Mouse (Mus musculus) heart, adult 18-20 months (tissue): ENCODE data around the gene Hacd1. TPM values are rescaled to one million over a fixed set of nuclear protein-coding genes. Genes with fewer than 3 reads are reported as not detected.
"Not testable (repeated sequence)": the region's sequence is repeated elsewhere in the genome, so short reads cannot be mapped to it uniquely, and the experiment has no call there.

Experiments
- DNase-seq, 2 experiments: peaks; one replicate each; pipeline ENCODE4 v3.0.0; 2021 to 2022; ENCODE audit warnings: mixed read lengths in 1 of 2
- long read RNA-seq, 2 experiments: library from polyadenylated mRNA; stranded (forward); transcript quantifications; one replicate each; pipeline ENCODE4 v2.0.0; 2021
- total RNA-seq, 2 experiments: library from RNA; stranded (reverse); gene quantifications; 2 replicates each; pipeline ENCODE4 v1.2.3; 2021

Gene Hacd1
- 10 to 100 TPM; 56.6 to 62.7 TPM for total RNA-seq
- long read RNA-seq, experiment 1, partial matches to known transcripts, result 1 of 59 reads
- long read RNA-seq, experiment 1, other reads (novel, unspliced or antisense), result 58 of 59 reads
- long read RNA-seq, experiment 2, partial matches to known transcripts, result 1 of 42 reads
- long read RNA-seq, experiment 2, other reads (novel, unspliced or antisense), result 41 of 42 reads

DNA sequence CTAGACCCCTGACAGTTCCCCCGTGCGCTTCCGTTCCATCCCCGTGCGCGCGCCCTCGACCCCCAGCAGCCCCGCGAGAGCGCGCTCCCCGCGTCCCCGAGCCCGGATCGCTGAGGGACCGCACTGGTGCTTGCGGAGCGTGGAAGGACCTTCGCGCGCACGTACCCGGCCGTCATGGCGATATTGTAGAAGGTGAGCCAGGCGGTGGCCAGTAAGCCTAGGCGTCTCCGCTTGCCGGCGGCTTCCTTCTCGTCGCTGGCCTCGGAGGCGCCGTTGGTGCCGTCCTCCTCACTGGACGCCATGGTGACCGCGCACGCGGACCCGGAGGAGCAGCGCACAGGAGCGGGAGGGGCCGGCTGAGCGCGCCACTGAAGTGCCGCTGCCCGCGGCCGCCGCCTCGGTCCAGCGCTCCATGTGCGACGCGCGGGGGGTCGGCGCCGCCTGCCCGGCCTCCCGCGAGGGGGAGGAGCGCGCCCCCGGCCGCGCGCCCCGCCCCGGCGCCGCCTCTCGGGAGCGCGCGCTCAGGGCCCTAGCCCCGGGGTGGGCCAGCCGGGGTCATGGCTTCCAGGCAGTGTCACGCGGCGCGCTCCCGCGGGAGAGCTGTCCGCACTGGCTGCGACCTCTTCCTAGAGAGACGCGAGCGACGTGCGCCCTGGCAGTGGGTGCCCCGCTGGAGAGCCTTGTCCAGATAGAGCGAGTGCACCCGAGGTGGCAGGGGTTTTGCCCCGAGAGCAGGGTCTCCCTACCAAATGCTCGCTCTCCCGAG, at the start of gene Hacd1:
Gene Hacd1 (minus strand): TSS at position 570 of the 766 bp plus-strand sequence.
- peak; percentile 81 to 85 for DNase-seq

GRCm38 (mm10) chr2:14103924-14104323, 48.0 kb upstream of the Hacd1 start:
- no peak for DNase-seq

DNA sequence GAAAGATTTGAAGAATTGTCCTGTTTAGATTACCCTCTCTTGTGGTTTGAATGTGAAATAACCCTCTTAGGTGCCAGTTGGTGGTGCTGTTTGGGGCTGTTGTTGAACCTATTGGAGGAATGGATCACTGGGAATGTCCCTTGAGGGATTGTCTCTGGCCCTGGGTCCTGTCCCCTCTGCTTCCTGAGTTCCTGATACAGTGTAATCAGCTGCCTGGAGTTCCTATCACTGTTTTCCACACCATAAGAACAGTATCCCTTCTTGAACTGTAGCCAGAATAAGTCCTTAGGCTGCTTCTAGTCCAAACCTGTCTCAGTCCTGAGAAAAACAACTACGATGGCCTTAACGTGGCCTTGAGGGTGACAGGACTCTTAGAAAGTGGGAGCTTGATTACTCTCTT, 46.7 kb upstream of the Hacd1 start:
- peak in 1 of 2 experiments; percentile 6 for DNase-seq

DNA sequence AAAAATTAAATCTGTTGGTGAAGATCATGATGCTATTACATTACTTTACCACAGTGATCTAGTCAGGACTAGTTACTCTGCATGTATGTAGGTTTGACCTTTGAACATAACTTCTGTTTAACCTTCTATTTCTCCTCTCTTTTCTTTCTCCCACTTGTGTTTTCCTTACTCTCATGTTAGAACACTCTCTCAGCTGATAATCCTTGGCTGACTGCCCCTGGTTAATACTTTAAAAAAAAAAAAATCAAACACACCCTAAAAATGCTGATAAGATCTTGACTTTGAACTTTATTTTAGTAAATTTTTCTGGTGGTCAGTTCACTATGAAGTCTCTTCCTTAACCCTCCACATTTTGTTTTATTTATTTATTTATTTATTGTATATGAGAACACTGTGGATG, 44.6 kb upstream of the Hacd1 start:
- no peak for DNase-seq

DNA sequence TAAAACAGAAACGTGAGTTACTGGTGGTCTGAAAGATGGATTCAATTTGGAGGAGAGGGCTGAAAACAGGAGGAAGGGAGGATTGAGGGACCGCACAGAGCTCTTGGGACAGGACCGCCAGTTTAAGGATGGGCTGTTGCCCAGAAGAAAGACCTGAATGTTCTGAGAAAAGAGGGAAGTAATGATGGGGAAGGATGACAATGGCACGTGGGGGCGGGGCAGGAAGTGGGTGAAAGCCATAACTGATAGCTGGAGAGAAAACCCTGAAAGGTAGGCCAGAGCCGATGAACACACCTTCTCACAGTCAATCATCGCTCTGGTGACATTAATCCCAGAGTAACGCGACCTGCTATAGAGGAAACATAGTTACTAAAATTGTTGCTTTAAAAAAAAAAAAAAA, 22.6 kb upstream of the Hacd1 start:
- not testable (repeated sequence) for DNase-seq

- no peak for DNase-seq
Measured at GRCm38 (mm10) chr2:14074221-14074901, 18.4 kb upstream of the Hacd1 start.

DNA sequence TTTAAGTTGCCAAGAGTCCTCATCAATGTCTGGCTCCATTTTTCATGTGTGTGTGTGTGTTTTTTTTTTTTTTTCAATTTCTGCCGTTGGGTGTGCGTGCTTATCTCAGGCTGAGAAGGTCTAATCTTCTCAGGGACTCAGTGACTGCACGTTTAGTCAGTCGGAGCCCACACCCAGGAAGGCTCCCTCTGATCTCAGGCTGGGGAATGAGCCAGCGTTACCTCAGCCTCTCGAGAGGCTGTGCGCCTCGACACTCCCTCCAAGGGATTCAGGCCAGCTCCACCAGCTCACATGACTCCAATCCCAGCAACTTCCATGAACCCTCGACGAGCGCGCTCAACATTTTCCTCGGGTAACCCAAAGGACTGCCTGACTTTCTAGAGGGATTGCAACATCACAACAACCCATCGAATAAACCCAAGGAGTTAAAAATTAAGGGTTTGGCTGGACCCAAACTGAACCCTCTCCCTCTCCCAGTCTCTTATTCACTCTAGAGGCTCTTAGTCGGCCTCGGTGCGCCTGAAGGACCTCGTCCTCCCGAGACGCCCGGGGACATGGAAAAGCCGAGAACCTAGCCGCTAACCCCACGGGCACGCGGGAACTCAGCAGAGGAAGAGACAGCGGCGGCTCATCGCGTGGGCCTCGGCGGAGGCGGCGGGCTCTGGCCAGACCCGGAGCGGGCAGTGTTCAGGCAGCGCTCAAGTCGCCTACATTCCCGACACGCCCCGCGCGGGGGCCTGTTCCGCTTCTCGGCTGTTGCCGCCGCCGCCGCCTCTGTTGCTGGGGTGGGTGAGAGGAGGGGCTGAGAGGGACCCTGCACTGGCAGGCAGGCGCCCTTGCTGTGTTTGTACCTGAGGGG, 17.7 kb upstream of the Hacd1 start, which contains the start of gene Stam:
Gene Stam (plus strand): TSS at position 737 of the 859 bp plus-strand sequence.
- DNase-seq, result peak; percentile 93 to 96

DNA sequence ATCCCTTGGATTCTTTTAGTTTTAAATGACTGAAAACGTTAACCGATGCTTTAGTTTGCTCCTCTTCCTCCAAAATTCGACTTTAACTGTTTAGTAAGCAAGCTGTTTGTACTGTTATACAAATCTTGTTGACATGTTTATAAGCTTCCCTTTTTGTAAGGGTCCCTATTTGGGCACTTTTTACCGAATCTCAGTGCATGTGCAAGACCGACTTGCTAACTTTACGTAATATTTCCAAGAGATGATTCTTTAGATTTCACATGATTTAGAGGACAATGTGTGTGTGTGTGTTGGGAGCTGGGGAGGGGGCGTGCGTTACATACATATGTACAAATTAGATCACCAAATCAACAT, 17.1 kb upstream of the Hacd1 start:
- DNase-seq, result no peak

DNA sequence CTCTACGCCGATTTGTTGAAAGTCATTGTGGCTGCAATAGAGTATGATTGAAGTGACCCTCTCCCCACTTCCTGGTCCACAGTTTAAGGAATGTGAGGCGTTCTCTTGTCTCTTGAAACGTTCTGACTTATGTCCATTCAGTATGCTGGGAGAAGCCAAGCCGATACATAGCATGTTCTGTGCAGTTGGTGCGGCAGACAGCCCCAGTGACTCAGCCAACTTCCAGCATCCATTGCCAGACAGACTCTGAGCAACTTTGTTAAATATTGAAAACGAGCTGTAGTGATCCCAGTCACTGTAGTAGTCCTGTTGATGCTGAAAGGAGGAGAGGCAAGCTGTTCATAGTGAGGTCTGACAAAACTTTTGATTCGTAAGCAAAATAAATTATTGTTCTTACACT, 14.5 kb upstream of the Hacd1 start:
- no peak for DNase-seq

DNA sequence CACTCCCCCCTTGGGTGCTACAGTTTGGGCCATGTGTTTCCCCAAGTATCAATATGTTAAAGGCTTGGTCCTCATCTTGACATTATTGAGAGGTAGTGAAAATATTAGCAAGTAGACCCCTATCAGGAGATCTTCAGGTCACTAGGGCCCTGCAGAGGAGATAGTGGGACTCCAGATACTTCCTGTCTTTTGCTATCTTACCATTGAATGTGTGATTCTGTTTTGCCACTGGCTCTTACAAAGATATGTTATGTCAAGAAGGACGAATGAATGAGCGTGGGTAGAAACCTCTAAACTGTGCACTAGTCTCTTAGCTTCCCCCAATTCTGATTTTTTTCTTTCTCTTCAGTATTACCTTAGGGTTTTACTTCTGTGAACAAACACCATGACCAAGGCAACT, 13.1 kb upstream of the Hacd1 start:
- no peak for DNase-seq

- no peak for DNase-seq
Measured at GRCm38 (mm10) chr2:14065704-14066650, 10.0 kb upstream of the Hacd1 start.

GRCm38 (mm10) chr2:14055168-14055565, 768 bp downstream of the Hacd1 start:
- peak; percentile 64 to 69 for DNase-seq

GRCm38 (mm10) chr2:14054716-14055115, 1.2 kb downstream of the Hacd1 start:
- DNase-seq, result no peak

GRCm38 (mm10) chr2:14054163-14054562, 1.8 kb downstream of the Hacd1 start:
- DNase-seq, result no peak

DNA sequence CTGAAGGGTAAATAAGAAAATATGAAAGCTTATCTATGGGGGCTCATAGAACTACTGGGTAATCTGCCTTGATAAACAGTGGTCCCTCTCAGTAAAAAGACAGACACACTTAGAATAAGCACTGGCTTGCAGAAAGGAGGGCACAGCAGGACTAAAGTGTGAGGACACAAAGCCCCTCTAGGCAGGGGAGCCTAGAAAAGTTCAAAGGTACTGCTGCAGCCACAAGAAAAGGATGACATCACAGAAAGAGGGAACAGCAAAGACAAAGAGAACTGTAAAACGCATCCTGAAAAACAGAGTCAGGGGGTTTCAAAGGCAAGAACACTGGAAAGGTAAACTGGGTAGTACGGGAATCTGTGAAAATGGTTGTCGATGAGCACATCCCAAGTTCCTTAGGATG, 2.3 kb downstream of the Hacd1 start:
- no peak for DNase-seq

DNA sequence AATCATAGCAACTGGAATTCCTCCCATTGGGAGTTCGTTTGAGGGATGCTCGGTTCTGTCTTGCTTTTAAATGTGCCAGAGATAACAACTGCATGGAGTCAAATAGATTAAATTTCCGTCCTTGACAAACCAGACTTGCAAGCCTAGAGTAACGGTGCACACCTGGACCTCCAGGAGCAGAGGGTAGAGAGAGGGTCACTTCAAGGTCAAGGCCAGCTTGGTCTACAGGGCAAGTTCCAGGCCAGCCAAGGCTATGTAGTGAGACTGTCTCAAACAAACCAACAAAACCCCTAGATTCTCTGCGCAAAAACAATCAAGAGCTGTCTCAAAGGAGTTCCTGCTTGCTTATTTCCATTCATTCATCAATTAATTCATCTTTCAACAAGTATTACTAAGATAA, 7.1 kb downstream of the Hacd1 start:
- DNase-seq, result no peak

GRCm38 (mm10) chr2:14048381-14048780, 7.6 kb downstream of the Hacd1 start:
- peak; percentile 55 to 80 for DNase-seq

DNA sequence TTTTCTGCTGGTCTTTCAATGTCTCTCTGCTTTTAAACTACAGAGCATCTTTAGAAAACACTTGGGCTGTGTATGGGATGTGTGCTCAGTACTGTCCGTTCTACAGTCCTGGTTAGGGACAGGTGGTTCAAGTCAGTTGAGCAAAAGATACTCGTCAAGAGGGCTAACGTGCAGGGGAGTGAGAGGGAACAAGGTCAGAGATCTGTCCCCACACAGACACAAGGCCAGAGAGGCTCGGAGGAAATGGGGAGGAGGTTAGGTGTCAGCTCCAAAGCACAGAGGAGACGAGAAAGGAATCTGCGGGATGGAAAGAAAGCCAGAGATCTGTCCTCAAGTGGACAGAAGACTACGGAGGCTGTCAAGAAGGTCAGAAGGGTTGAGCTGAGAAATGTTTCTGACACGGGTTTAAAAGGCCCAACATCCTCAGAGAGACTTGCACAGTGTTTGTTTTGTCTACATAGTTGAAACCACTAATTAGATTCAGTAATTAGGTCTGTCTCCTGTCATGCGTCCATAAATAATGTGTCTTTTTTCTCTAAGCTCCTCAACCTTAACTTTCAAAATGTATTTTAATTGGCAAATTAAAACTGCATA, 12.3 kb downstream of the Hacd1 start:
- DNase-seq, result no peak

DNA sequence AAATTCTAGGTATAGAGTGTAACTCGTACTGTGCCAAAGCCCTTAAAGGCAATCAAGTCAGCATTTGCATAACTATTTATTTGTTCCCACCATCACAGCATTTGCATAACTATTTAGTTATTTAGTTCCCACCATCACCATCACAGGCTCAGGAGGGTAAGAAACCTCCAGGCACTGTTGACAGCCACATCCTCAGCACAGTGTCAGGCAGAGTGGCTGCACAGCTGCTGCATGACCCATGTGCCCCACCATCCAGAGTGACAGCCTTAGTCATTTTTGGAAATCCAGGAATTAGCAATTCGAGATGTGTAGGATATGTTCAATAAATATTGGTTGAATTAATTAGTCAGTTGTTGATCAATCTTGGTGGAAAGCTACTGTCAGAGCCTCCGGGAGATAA, 12.9 kb downstream of the Hacd1 start:
- no peak for DNase-seq

DNA sequence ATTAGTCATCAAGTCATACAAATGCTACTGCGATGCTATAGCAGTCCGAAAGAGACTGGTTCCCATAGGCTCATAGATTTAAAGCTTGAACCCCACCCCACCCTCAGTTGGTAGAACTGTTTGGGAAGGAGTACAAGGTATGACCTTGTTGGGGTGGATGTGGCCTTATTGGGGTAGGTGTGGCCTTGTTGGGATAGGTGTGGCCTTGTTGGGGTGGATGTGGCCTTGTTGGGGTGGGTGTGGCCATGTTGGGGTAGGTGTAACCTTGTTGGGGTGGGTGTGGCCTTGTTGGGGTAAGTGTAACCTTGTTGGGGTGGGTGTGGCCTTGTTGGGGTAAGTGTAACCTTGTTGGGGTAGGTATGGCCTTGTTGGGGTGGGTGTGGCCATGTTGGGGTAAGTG, 14.7 kb downstream of the Hacd1 start:
- no peak for DNase-seq

DNA sequence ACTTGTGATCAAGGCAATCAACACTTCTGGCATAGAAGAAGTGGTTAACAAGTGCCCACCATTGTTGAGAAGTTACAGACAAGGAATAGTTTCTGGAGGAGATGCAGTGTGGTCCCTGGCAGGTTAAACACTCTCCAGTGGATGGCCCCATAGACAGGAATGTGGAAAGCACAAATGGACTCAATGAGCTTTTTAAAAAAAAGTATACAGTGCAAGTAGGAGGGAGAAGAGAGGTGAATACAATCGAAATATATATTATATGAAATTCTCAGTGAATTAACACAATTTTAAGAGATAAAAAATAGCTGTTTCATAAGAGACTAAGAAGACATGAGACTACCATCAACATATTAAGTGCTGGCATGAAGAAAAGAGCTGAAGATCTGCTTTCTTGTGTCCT, 36.7 kb downstream of the Hacd1 start:
- no peak for DNase-seq
